Comparison of ENCODE assay signal across 26 mouse cellular contexts in genomic region chr13:114096386-114096785, GRCm38 (mm10).
DNase-seq lines count a peak whose midpoint lies in the region; ATAC-seq and TF ChIP-seq lines count a peak whose summit lies in the region.
"Had no signal": no experiment of that assay in that cellular context is flagged by ENCODE, and none has a peak within 500 bp of the region (broad histone marks: within the 10 kb centered on the region; RNA-seq: fewer than 3 reads in every experiment).

No protein-coding gene starts in this region.

- H3K36me3 ChIP-seq in liver, adult 2 months (ENCODE audit: control insufficient read depth, insufficient read depth, low read length): no peaks in the 10 kb centered on the region
- H3K36me3 ChIP-seq in liver, postnatal 0 days (replicated peaks; ENCODE audit: insufficient read depth, low read length): no peaks in the 10 kb centered on the region
- H3K36me3 ChIP-seq: embryonic facial prominence, embryonic 12.5 days; forebrain, embryonic 10.5 days; hindbrain, embryonic 10.5 days; hindbrain, embryonic 13.5 days; intestine, embryonic 15.5 days had no signal

- TF ChIP-seq EP300 in liver, postnatal 0 days (IDR thresholded peaks at IDR 0.05; ENCODE audit: low read depth): no peak

- no peak for ATAC-seq in liver, postnatal 0 days
- no peak for ATAC-seq in erythroblast, adult 5-6 weeks (replicated peaks; ENCODE audit: low FRiP score, poor library complexity, severe bottlenecking)
- ATAC-seq: forebrain, embryonic 13.5 days; forebrain, embryonic 16.5 days; hindbrain, embryonic 16.5 days; intestine, embryonic 15.5 days had no signal

- H3K4me1 ChIP-seq in liver, adult 2 months (ENCODE audit: control insufficient read depth, insufficient read depth, low read length): peaks cover 2% of the 10 kb centered on the region
- no peaks in the 10 kb centered on the region for H3K4me1 ChIP-seq in liver, postnatal 0 days (ENCODE audit: insufficient read depth)
- H3K4me1 ChIP-seq: hindbrain, embryonic 10.5 days; hindbrain, embryonic 13.5 days; intestine, embryonic 15.5 days had no signal

- no peak for DNase-seq in gastrocnemius, adult 2 months
- no peak for DNase-seq in gastrocnemius, postnatal 25 days
- DNase-seq in liver, adult 2 months (ENCODE audit: extremely low read depth, low read depth, low spot score): peak; percentile 53
- no peak for DNase-seq in liver, postnatal 0 days
- DNase-seq in adipocyte (ENCODE audit: low spot score): peak; percentile 83
- DNase-seq: adrenal gland, adult 8-10 months; adrenal gland, postnatal 25 days; cerebellum, adult 18-20 months; cerebellum, adult 9-10 months; cerebellum, postnatal 14 days; heart, adult 18-20 months; heart, postnatal 36 days; kidney, adult 11 months; kidney, adult 8-10 months had no signal

- no peak for TF ChIP-seq POLR2A in liver, adult 2 months (IDR thresholded peaks at IDR 0.05; ENCODE audit: extremely low read depth, insufficient read depth, low read length)

- no peak overlapping the region for H3K9ac ChIP-seq in liver, adult 2 months (ENCODE audit: low read depth, low read length)
- no peak overlapping the region for H3K9ac ChIP-seq in liver, postnatal 0 days (replicated peaks)
- H3K9ac ChIP-seq: embryonic facial prominence, embryonic 12.5 days; forebrain, embryonic 13.5 days; hindbrain, embryonic 13.5 days; intestine, embryonic 15.5 days had no signal

- H3K27me3 ChIP-seq in liver, adult 2 months (ENCODE audit: control insufficient read depth, insufficient read depth, low read length): no peaks in the 10 kb centered on the region
- no peaks in the 10 kb centered on the region for H3K27me3 ChIP-seq in liver, postnatal 0 days (ENCODE audit: insufficient read depth, low read length)
- H3K27me3 ChIP-seq: CH12.LX; embryonic facial prominence, embryonic 12.5 days; forebrain, embryonic 13.5 days; hindbrain, embryonic 13.5 days; intestine, embryonic 15.5 days had no signal

- H3K9me3 ChIP-seq in liver, postnatal 0 days (ENCODE audit: low read length): no peaks in the 10 kb centered on the region
- H3K9me3 ChIP-seq: embryonic facial prominence, embryonic 12.5 days; forebrain, embryonic 10.5 days; forebrain, embryonic 13.5 days; G1E; hindbrain, embryonic 10.5 days; hindbrain, embryonic 13.5 days; intestine, embryonic 15.5 days had no signal

- no peaks in the 10 kb centered on the region; the same call in 1 of the 2 replicates for H3K79me2 ChIP-seq in liver, adult 2 months (ENCODE audit: control insufficient read depth, insufficient read depth, low read length)

- TF ChIP-seq CTCF in gastrocnemius, adult 2 months (IDR thresholded peaks at IDR 0.05): no peak
- no peak for TF ChIP-seq CTCF in liver, adult 2 months (IDR thresholded peaks at IDR 0.05; ENCODE audit: low read depth, low read length)
- no peak for TF ChIP-seq CTCF in liver, postnatal 0 days (IDR thresholded peaks at IDR 0.05; ENCODE audit: low read depth)

- H3K27ac ChIP-seq in gastrocnemius, adult 2 months: peak overlapping the region; percentile 59
- H3K27ac ChIP-seq in liver, adult 2 months (replicated peaks; ENCODE audit: insufficient read depth, low read depth, low read length): no peak overlapping the region
- H3K27ac ChIP-seq in liver, postnatal 0 days (ENCODE audit: low read depth): no peak overlapping the region
- H3K27ac ChIP-seq: embryonic facial prominence, embryonic 12.5 days; forebrain, embryonic 10.5 days; forebrain, embryonic 13.5 days; hindbrain, embryonic 10.5 days; hindbrain, embryonic 13.5 days; intestine, embryonic 15.5 days had no signal

- intact Hi-C loops in gastrocnemius, adult 2 months (cut with DNase I): no loop called here

- H3K4me3 ChIP-seq in gastrocnemius, adult 2 months: no peak overlapping the region
- H3K4me3 ChIP-seq in liver, adult 2 months (ENCODE audit: insufficient read depth, low read depth, low read length): no peak overlapping the region
- no peak overlapping the region for H3K4me3 ChIP-seq in liver, postnatal 0 days (ENCODE audit: low read depth, low read length)
- H3K4me3 ChIP-seq: embryonic facial prominence, embryonic 12.5 days; forebrain, embryonic 10.5 days; forebrain, embryonic 13.5 days; hindbrain, embryonic 10.5 days; hindbrain, embryonic 13.5 days; intestine, embryonic 15.5 days had no signal

- no peak overlapping the region for H3K4me2 ChIP-seq in liver, postnatal 0 days (ENCODE audit: low read depth, low read length)
- H3K4me2 ChIP-seq: embryonic facial prominence, embryonic 12.5 days; forebrain, embryonic 13.5 days; heart, embryonic 11.5 days; hindbrain, embryonic 13.5 days; intestine, embryonic 15.5 days had no signal

Comparison
In these comparisons a context has a peak if more than half of its experiments do, and no peak if none do; other contexts are left out.
1. DNase-seq: peak in liver, adult 2 months (single experiment) and adipocyte (single experiment); none in gastrocnemius, adult 2 months (single experiment), gastrocnemius, postnatal 25 days (single experiment) and liver, postnatal 0 days (single experiment).